Mouse (Mus musculus): Measurements from ENCODE around the gene Eif3b.

The Eif3b gene

DNA sequence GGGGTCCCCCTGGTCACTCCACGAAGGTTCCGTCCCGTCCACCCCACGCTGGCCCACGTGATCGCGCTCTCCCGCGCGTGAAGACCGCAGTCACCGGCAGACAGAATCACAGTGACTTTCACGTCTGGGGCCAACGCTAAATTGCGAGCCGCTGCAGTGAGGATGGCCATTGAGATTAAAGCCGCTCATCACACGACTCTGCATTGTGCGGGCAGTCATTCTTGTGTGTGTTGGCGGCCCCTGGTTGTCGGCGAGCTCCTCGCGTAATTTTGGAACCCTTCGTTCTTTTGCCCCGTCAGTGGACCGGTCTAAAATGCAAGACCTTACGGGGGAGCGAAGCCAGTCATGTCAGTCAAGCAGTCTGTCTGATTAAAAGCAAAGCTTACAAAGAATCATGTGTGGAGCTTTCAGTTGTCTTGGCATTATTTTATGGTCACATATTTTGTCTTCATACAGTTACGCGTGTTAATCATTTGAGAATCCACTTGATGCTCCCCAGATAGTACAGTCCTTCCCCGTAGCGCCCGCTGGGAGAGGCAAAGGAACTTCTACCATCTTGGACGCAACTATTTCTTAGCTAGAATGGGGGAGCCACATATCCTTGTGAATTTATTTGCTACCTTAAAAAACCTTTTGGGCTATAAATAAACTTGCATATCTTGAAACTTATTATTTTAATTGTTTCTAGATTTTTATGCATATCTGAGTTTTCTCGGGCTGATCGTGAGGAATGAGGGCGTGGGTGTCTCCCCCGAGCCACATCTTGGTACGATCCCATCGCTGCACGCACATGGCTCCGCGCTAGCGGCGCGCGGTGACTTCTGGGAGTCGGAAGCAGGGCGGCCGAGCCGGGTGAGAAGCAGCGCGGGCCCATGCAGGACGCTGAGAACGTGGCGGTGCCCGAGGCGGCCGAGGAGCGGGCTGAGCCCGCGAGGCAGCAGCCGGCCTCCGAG, at the start of gene Eif3b:
Eif3b (plus strand) TSS at position 840 of the 953 bp plus-strand sequence.
- CTCF ChIA-PET = interaction anchor here (0.7 to 1.0 kb wide), 3 partner anchors 83 to 295 kb away, joined by 3 read pairs; no protein-coding TSS in a partner anchor

DNA sequence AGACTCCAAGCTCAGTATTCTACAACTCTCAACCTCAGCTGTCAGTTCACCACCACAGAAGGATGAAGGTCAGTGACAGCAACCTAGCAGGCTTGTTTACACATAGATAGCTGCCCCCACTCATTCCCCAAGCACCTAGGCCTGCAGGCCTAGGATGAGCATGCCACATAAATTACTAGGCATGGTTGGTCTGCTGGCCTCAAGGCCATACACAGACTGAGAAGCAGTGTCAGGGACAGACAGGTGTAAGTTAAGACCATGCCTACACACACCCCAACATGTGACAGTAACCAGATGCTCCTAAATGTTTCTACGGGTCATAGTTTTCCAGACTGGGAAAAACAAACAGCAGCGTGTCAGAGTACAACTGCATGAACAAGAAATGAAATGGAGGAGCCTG, 49.7 kb upstream of the Eif3b start:
- CTCF ChIA-PET = no interaction called here

DNA sequence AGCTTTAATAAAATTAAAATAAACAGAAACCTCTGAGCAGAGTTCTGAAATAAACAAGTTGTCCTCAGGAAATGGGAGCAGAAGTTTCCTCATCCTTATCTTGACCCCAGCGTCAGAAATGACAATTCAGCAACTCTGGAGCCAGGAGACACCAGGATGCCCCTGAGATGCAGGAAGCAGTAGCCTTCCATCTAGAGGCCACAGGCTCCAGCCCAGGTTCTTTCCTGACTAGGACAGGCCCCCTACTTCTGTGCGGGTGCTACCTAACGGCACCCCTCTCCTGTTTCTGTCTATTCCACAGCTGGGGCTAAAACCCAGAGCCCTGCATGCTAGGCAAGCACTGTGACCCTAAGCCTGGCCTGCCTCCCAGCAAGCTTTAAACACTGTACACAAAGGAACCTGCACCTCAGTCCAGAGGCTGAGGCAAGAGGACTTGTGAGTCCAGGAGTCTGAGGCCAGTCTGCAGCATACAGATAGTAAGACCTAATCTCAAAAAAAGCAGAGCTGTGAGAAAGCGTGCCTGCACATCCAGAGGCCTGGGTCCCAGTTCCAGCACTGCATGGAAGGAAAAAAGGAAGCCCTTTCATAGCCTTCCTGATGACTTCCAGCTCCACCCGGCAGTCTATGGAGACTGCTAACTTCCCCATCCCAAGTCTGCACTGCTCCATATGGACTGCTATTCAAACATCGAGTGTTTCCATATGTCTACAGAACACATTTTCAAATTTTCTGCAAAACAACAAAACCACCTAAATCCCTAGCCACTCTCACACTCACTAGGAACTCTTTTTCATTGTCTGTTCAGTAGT, 48.5 kb upstream of the Eif3b start:
- CTCF ChIA-PET = interaction anchor here (0.5 kb wide), 1 partner anchor 297 kb away, joined by 3 read pairs; no protein-coding TSS in a partner anchor

DNA sequence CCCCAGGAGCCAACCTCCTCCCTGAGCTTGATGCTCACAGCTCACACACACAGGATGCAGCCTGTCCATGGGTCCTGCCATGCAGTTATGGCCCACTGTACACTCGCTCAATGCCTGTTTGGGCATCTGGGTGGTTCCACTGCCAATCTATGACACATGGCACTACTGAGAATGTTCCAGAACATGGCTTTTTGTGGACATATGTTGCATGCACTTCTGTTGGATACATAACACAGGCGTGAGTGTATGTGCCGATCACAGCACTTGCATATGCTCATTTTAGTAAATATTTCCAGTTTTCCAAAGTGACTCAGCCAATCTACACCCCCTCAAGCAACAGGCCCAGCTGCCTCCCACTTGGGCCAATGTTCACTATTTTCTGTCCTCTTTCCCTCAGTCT, 47.5 kb upstream of the Eif3b start:
- CTCF ChIA-PET = no interaction called here

DNA sequence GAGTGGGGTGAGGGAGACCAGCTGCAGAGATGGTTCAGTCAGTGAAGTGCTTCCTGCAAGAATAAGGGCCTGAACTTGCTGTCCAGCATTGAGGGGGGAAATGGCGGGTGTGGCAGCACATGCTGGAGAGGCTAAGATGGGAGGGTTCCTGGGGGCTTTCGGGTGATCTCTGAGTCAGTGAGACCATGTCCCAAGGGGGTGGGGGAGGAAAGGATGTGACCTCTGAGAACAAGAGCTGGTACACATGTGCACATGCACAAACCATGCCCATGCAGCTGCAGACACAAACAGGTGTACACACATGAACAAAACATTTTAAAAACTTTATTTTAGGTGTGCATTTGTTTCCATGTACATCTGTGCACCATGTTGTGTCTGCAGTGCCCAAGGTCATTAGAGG, 45.4 kb upstream of the Eif3b start:
- CTCF ChIA-PET = interaction anchor here (0.6 kb wide), 1 partner anchor 575 kb away, joined by 4 read pairs; no protein-coding TSS in a partner anchor

DNA sequence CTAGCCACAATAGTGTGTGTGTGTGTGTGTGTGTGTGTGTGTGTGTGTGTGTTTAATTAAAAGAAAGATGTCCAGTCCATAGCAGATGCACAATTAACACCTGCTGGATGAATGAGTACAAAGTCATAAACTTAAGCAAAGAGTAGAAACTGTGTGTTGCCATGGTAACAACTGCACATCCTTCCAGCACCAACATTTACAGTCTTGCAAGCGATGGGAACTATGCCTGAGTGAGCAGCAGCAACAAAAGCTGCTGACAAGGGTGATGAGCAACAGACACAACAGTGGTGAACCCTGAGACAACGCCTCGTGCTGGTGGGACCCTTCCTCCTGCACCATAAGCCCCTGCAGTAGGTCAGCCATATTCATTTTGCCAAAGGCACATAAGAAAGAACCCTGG, 44.9 kb upstream of the Eif3b start:
- CTCF ChIA-PET = no interaction called here

DNA sequence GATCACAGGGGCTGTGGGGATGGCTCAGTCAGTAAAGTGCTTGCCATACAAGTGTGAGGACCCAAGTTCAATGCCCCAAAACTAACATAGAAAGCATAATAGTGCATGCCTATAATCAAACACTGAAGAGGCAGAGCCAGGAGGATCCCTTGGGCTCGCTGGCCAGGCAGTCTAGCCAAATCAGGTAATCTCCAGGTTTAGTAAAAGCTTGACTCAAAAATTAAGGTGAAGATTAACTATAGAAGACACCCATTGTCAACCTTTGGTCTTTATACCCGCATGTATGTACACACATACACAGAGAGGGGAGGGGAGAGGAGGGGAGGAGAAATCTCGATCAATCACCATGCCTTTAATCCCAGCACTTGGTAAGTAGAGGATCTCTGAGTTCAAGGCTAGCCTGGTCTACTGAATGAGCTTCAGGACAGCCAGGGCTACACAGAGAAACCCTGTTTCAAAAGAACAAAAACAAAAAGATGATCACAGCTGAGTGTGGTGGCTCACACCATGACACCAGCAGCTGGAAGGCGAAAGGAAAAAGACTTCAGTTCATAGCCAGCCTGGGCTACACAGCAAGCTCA, 43.8 kb upstream of the Eif3b start:
- CTCF ChIA-PET = no interaction called here

DNA sequence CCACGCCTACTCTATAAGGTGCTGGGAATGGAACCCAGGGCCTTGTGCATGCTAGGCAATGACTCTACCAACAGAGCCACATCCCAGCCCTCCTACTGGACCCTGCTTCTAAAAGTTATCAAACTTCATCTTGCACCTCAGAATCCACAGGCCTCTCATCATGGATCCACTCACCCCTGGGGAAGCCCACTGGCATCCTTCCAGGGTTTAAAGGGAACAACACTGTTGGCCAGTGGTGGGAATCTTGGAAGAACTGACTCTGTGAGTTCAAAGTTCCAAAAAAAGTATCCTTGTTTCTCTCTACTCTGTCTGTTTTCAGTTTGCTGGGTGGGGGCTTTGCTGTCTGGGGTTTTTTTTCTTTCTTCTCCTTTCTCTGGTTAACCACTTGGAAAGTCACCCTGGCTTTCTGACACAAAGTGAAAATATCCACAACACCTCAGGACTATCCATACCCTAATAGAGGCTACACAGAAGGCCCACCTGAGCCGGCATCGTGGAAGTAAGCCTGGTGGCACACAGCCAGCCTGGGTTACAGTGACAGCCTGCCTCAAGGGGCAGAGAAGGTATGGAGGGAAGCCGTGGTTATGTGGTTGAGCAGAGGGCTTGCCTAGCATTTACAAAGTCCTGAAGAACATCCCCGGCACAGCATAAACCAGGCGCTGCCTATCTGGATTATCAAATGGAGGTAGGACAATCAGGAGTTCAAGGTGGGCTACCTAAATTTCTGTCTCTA, 40.8 kb upstream of the Eif3b start:
- CTCF ChIA-PET = interaction anchor here (0.8 kb wide), 1 partner anchor 9 kb away, joined by 3 read pairs; no protein-coding TSS in a partner anchor

DNA sequence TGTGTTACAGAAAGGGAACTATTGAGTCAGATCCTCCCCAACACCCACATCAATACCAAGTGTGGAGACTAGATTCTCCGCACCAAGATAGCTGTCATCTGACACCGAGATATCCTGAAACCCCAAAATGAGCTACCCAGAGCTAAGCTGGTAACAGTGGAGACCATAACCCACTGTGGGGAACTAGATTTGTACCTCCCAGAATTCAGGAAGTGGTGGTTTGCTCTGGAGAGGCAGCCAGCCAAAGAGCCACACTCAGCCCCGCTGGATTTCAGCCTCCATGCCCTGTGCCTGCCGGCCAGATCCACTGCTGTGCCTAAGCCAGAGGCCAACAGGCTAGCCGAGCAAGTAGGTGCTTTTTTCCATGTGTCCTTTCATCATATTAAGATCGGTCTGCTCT, 39.8 kb upstream of the Eif3b start:
- CTCF ChIA-PET = interaction anchor here (0.8 kb wide), 1 partner anchor 8 kb away, joined by 3 read pairs; no protein-coding TSS in a partner anchor

DNA sequence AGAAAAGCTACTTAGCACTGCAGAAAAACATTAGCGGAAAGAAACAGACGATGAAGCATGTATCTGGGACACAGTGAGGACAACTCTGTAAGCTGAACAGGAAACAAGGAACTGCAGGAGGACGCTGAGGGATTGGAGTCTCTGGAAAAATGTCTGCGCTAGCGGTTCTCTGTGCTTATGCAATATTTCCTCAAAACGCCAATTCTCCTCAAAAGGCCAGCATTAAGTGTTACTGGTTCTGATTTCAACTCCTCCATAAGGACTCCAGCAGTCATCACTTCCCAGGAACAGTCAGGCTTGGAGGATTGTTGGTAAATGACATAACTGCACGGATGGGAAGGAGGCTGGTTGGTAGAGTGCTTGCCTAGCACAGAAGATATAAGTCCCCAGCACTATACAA, 38.0 kb upstream of the Eif3b start:
- CTCF ChIA-PET = interaction anchor here (1.3 kb wide), 1 partner anchor 22 kb away, joined by 4 read pairs; no protein-coding TSS in a partner anchor

DNA sequence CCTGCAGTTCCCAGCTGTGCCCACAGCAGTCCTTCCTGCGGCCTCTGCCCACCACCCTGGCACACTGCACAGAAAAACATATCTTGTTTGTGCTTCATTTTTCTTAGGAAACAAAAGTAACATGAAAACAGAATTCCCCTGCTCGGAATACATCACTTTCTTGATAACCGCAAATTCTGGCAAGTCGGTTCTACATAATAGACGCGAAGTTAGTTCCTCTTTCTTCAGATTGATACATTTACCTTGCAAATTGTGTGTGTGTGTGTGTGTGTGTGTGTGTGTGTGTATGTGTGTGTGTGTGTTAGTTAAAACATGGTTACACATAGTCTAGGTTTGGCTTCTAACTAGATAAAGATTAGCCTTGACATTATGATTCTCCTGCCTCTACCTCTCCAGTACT, 36.4 kb upstream of the Eif3b start:
- CTCF ChIA-PET = interaction anchor here (0.6 to 0.8 kb wide), 2 partner anchors 41 to 50 kb away, joined by 5 to 11 read pairs; no protein-coding TSS in a partner anchor

DNA sequence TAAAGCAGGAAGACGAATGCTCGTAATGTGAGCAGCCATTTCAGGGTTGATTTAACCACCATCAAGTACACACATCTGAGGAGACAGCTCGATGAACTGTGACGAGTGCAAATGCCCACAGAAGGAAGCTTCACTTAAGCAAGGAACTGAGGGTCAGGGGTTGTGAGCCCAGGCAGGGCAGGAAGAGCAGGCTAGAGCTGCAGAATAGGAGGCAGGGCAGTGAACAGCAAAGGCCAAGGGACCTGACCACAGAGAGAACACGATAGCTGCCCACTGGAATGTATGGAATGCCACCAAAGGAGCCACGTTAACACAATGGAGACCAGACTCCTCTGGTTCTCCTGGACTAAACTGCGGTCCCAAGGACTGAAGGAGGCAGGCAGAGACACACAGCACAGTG, 35.6 kb upstream of the Eif3b start:
- CTCF ChIA-PET = interaction anchor here (0.6 kb wide), 1 partner anchor 41 kb away, joined by 11 read pairs; no protein-coding TSS in a partner anchor

DNA sequence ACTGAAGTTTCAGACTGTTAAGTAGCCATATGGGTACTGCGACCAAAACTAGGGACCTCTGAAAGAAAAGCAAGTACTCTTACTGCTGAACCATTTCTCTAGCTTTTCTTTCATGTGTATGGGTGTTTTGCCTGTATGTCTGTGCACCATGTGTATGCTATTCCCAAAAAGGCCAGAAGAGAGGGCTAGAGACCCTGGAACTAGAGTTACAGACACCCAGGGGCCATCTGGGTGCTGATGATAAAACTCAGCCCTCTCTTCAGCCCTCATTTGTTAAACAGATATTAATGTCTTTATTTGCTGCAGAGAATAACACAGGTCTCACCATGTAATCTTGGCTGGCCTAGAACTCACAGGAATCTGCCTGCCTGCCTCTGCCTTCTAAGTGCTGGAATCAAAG, 34.7 kb upstream of the Eif3b start:
- CTCF ChIA-PET = interaction anchor here (0.6 kb wide), 1 partner anchor 195 kb away, joined by 3 read pairs; no protein-coding TSS in a partner anchor

DNA sequence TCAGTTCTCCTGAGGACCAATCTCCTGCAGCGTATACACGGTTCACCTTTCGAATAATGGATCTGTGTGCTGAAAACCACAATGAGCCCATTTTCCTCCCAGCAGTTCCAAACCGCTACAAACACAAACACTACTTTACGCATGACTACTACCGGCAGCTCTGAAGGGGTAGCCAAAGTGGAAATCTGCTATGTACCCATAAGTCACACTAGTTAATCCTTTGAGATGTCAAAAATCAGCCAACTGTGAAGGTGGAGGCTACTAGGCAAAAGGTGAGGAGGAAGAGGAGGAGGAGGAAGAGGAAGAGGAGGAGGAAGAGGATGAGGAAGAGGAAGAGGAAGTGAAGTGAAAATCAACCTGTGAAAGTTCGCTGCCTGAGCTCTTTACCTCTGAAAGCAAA, 31.9 kb upstream of the Eif3b start:
- CTCF ChIA-PET = interaction anchor here (0.9 kb wide), 2 partner anchors 8 to 51 kb away, joined by 3 read pairs; no protein-coding TSS in a partner anchor

DNA sequence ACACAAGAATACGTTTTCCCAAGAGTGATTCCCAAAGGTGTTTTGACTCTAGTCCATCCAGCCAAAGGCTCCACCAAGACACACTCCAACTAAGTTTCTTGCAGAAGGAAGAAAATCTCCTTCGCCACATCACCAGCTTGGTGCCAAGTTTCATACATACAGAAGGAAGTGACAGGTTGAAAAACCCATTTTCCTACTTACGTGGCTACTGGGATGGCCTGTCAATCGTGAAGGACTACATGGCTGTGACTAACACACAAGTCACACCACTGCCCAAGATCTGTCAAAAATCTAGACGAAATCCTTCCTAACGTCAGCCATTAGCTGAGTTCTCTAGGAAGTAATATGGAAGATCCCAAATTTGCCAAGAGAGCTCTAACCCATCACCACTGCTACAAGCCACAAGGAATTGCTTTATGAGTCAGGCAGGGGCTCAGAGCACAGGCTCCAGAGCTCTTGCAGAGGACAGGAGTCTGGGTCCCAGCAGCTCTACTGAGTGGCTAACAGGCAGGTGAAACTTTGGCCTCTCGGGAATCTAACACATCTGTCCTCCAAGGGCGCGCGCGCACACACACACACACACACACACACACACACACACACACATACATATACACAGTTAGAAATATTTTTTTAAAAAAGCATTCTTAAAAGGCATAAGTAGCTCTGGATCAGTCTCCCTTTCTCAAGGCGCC, 31.2 kb upstream of the Eif3b start:
- CTCF ChIA-PET = interaction anchor here (0.5 to 1.7 kb wide), 4 partner anchors 9 to 626 kb away, joined by 3 read pairs; no protein-coding TSS in a partner anchor

DNA sequence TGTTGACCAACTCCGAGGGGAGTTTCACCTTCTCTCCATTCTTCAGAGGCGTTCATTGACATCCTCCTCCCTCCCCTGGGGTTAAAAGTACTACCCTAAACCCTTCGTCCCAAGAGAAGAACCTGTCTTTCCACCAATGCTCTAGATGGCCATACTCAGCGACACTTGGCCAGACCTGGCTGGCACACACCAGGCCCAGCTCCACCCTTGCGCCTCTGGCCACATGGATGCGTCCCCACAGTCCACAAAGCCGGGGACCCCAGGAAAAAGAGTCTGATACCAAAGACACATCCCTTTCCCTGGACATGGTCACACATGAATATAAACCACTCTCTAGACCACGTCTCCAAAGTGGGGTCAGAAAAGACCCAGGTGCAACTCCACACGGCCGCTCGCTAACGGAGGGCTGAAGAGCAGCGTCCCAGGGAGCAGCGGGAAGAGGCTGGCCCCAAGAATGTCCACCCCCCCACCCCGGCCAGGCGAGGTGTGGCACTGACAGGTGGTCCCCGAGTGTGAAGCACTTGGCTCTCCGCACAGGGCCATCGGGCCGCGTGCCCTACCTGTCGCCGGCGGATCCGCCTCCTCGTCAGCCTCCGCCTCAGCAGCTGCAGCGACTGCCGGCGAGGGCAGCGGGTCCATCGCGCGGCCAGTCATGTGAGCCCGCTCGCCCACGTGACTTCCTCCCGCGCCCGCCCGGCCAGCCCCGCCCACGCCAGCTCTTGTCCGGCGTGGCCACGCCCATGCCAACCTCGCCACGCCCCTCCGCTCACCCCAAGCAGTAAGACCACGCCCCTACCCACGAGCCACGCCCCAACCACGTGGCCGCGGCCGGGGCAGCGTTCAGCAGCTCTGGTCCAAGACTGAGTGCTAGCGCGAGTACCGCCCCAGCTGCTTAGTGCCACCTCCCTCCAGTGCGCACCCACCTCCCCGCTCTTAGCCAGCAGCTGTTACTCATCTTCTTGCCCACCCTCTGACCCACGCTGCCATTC, 30.2 kb upstream of the Eif3b start, which contains the start of gene Snx8:
Snx8 (minus strand) TSS at position 675 of the 989 bp plus-strand sequence.
- CTCF ChIA-PET = interaction anchor here (0.5 to 1.7 kb wide), 2 partner anchors 11 to 625 kb away, joined by 3 read pairs; no protein-coding TSS in a partner anchor

DNA sequence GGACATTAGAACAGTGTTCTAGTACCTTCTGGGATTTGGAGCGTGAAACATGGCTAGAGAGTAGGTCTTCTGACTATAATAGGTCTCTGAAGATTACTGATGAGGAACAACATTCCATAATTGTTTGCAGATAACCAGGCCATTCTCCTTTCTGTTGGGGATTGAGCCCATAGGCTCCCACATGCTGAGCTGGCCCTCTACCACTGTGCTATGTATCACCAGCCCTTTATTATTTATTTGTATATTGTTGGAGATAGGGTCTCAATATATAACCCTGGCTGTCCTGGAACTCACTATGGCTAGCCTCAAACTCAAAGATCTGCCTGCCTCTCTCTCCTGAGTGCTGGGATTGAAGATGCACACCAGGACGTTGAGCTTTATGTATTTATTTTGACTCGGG, 29.5 kb upstream of the Eif3b start:
- CTCF ChIA-PET = no interaction called here

DNA sequence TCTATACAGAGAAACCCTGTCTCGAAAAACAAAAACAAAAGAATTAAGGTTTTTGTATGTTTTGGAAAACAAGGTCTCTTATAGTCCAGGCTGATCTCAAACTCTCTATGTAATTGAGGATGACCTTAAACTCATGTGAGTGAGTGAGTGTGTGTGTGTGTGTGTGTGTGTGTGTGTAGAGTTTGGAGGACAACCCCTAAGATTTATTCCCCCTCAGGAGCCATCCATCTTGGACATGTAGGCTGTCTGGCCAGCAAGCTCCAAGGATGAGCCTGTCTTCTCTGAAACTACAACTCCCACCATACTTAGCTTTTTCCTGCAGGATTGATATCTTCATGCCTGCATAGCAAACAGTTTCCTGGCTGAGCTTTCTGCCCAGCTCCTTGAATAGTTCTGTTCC, 27.7 kb upstream of the Eif3b start:
- CTCF ChIA-PET = no interaction called here

DNA sequence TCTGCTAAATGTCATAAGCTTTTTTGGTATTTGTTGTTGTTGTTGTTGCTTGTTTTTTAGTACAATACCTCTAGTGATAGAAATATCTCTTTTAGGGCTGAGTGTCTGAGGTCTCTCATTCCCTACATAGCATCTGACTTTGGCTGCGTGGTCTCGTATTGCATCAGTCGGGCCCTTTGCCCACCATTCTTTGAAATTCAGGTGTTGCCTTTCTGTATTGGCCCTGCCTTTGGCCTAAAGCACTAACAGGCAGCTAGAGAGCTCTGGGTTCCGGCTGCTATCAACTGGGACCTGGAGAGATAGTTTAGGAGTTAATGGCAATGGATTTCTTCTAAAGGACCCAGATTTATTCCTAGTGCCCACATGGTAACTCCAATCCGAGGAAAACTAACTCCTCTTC, 27.1 kb upstream of the Eif3b start:
- CTCF ChIA-PET = no interaction called here
